Mouse (Mus musculus): Measurements from ENCODE around the gene Thrb.

The Thrb gene

DNA sequence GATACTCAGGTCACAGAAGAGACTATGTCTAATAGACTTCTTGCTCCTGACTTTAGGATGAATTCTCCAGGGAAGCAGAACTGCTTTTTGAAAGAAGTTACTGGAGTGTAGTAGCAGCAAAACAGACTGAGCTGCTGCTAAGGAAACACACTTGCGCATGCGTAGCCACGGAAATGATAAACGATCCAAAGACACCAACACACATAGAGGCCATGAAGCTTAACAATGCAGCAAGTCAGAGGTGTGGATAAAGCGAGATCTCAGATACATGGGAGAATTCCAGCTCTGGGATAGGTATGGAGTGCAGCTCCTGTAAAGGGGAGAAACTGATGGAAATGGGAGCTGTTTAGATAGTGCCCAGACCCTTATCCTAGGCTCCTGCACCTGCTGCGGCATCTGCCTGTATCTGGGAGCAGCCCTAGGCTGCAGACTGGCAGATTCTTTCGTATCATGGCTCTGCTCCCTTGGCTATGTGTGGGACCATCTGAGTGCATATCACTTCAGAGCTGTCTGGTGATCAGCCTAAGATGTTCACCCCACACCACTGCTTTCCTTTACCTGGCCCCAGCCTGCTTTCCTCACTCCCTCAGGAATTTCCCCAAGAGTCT, 53.3 kb downstream of the Thrb start:
- no peak for DNase-seq (ENCODE audit: low spot score)

DNA sequence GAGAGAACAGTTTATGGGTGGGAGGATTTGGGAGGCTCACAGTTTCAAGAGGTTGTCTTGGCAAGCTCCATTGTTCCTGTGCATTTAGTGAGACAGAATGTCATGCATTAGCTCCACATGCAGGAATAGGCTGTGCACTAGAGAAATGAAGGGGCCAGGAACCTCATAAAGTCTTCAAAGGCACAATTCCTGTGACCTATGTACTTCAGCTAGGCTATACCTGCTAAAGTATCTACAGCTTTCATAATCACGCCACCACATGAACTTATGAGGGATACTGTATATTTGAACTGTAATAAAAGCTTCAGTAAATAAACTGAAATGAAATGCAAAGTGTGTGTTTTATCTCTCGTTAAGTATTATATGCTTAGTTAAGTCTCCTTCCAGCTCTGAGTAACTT, 59.4 kb downstream of the Thrb start:
- DNase-seq (ENCODE audit: low spot score): no peak

DNA sequence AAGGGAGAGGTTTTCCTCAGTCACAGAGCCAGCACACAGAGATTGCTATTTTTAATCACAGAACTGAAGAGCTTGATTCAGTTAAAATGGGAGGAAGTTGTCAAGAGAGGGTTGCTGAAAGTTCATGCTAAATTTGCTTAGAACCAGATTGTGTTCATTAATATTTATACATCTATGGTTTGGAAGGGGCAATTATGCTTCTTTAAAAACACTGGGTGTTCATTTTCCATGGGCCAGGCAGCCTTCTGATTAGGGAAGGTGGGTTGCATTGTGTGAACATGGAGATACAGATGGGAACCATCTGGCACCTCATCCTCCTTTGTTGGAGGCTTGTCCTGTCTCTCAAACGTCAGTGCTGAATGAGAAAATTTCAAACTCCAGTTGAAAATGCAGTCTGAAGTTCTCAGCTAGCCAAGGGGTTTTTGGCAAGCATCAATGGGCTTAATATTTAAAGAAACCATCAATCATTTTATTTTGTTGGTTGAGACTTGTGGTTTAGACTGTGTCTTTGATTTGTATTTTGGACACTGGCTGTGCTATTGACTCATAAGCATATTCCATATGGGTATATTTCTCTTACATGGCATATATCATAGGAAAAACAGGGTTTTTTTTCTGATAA, 62.9 kb downstream of the Thrb start:
- DNase-seq (ENCODE audit: low spot score): no peak

DNA sequence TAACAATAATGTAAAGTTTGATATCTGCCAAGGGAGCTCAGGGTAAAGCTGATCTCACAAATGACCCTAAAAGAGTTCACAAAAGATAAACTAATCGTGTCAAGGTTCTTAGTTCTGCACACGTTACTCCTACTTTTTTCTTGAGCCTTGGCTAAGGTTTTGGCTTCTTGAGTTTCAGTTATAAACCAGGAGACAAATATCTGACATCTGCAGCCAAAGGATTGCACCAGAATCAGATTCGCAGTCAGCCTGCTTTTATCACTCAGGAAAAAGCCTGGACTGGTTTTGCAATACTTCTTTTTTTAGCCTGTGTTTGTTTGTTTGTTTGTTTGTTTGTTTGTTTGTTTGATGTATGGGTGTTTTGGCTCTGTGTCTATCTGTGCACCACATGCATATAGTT, 64.5 kb downstream of the Thrb start:
- no peak for DNase-seq (ENCODE audit: low spot score)

DNA sequence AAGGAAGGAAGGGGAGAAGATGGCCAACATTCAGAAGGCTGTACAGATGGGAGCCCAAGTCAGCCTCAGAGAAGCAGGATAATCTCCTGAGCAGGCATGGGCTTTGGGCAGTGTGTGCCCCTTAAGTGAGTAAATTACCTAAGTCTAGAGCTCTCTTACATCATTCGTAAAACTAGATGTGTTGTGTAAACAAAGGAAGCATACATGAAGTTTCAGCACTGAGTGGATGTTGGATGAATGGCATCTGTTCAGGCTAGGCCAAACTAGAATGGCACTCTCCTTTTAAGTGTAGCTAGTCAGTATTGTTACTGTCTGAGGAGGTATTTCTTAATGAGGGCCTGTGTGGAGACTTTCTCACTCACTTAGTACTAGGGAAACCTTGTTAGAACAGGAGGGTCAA, 66.8 kb downstream of the Thrb start:
- DNase-seq (ENCODE audit: low spot score): no peak

DNA sequence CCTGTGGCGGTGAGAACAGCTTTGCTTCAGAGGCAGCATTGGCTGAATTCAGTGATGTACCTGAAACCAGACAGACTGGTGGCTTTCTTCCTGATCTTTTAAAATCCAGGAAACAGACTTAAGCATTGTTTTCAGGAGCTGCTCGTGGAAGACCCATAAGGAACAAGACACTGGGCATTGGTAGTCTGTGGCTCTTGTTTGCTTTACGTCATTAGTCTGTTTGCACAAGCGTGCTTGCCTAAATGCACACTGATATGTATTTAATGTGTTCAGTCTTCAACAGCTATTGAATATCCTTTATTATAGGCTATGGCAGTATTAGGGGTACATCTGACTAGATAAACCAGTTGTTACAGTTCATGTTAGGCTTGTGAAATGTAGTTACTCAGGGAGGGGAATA, 67.8 kb downstream of the Thrb start:
- DNase-seq (ENCODE audit: low spot score): no peak

DNA sequence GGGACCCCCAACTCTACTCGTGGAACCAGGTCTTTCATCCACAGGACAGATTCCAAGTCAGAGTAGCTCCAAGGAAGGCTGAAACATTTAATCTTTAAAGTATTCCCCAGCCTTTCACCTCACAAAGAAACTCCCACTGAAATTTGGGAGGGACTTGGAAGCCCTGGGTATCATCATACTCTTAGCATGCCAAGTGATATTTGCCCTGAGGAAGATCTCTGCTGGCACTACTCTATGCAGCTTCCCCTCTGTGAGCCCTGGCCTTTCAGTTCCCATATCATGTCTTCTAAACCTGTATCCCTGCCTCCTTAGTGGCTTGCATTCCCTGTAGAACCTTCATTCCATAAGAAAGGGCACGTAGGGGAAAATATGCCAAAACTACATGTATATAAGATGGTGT, 68.8 kb downstream of the Thrb start:
- DNase-seq (ENCODE audit: low spot score): no peak

DNA sequence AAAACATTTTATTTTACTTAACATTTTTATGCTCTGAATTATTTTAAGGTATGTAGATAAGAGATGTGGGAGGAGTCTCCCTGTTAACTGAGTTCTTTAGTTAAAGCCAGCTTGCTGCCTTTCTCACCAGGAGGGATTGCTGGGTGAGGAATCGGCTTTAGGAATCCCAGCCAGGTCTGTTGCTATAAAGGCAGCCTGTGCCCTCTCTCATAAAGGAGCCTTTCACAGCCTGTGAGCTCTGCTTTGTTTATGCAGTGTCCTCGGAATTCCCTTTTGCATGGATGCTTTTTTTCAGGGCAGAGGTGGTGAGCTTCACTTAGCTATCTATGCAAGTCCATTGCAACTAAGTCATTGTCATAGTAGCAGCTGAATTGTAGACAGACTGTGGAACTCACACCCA, 71.0 kb downstream of the Thrb start:
- DNase-seq (ENCODE audit: low spot score): no peak

DNA sequence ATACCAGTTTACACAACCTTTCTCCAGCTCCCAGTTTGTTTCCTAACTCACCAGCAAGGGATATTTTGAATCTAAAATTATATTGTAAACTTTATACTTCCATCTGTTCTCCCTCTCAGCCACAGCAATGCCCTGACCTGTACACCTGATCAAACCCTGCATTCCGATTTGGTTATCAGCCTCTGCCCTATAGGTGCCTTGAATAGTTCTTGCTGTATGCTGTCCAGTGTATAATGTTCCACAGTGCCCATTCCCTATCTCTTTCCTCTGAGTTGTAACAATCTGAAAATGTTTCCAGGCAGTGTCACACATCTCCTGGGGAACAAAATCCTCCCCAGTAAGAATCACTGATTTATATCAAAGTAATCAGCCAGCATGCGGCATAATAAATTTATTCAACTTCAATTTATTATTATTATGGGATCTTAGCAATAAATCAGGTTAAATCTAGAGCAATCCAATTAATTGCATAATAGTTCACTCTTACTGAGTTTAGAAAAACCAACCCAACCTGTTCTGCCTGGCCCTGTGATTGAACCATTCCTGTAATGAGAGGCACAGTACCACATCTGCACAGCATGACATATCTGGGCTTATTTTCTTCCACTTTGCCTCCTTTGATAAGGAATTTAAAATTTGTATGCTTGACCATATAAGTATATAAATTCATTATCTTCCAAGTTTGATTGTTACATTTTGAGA, 73.2 kb downstream of the Thrb start:
- no peak for DNase-seq (ENCODE audit: low spot score)

DNA sequence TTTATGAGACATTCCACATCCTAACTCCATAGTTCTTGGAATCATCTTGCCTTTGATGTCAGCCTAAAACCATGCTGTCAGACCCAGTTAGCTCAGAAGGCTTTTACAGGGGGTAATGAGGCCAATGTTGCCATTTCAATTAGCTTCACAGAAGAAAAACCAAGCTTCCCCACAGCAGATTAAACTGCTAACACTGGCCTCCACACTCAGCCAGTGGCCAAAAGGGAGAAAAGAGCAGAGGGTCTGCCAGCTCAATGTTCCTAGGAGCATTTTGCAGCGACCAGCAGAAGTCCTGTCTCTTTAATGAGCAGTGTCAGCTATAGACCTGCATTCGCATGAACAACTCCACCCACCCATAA, 73.7 kb downstream of the Thrb start:
- no peak for DNase-seq (ENCODE audit: low spot score)

DNA sequence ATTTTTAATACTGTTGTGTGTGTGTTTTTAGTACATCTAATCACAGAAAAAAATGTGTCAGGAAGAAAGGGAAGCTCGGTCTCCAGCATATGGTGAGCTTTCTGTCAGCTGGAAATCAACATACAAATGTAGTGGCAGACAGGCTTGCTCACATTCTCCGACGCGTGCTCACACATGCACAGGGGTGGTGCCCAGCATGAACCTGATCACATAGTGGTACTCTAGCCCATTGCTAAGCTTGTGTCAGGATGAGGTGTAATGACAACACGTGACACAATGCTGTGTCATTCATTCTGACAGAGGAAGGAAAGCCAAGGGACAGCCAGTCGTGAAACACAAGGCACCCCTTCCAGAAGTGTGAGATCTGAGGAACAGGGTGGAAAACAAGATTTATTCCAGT, 75.4 kb downstream of the Thrb start:
- DNase-seq (ENCODE audit: low spot score): no peak

DNA sequence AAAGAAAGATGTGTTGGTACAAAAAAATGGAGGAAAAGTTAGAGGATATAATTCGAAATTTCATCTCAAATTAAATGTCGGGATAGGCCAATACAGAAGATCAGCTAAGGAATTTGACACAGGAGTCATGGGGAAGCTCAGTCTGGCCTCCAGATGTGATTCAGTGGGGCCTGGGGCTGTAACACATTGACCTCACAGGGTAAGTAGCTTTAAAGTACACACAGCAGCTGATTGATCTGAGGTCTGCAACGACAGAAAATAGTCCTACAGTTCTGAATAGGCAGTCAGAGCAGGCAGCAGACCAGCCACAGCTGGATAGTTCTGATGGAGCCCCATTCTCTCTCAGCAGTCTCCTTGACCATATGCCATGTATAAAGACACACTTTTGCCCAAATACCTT, 80.8 kb downstream of the Thrb start:
- DNase-seq (ENCODE audit: low spot score): no peak

DNA sequence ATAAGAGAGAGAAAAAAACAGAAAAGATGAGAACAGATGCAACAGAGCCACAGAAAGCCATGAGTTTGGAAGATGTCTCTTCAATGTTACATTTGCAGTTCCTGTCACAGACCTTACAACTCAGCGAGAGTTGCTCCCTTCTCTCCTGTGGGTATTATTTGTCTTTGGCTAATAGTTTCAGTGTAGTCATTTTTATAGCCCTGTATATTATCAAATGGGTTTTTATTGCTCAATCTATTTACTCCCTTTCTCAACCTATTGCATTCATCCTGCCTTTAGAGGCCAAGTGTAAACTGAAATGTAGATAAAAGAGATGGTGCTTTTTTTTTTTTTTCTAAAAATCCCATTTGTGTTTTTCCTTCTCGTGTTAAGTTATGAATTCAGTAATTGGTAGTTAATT, 82.2 kb downstream of the Thrb start:
- DNase-seq (ENCODE audit: low spot score): no peak

DNA sequence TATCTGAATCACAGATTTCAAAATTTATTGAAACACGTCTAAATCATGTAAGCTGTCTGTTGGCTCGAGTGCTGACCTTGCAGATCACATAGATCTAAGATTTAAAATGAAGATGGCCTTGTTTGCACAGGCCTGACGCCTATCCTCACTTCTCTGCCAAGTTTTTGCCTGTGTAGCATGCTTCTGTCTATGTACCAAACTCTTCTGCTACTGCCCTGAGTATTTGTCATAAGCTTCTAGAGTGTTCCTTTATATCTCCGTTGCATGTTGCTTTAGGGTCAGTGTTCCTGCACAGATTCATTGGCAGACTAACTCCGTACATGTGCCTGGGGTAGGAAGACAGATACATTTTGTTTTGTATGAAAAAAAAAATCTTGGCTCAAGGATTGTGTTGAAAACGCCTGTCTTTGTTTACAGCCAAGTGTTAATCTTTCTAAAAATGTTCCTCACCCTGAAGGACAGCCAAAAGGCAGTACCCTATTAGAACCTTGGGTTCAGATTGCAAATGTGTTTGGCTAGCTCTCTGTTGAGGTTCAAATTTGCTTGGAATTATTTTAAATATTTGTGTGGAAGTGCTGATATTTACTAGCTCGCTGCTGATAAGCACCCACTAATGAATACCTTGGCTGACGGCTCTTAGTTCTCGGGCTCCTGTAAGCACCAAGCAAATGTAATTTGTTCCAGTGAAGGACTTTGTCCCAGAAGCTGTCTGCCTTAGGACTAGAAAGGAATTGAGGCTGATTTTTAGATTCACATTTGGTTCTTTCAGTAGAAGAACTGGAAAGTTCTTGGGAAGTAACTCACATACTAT, 83.0 kb downstream of the Thrb start:
- peak; percentile 21 for DNase-seq (ENCODE audit: low spot score)

DNA sequence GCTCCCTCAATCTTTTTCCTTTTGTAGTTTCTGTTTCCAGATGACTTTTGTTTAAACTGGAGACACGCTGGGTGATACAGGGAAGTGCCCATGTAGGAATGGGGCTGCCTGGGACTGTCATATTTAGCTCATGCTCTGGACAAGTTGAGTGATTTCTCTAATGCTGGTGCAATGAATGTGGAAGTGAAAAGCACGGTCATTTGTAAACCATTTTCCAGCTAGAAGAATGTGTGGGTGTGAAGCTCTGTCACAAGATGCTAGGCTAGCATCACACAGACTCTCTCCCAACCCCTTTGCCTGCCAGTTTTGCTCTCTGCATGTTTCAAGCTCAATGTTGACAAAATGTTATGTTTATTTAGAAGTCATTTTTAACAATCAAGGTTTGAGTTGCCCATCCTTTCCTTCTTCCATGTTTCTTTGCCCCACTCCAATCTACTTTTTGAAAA, 83.7 kb downstream of the Thrb start:
- no peak for DNase-seq (ENCODE audit: low spot score)

DNA sequence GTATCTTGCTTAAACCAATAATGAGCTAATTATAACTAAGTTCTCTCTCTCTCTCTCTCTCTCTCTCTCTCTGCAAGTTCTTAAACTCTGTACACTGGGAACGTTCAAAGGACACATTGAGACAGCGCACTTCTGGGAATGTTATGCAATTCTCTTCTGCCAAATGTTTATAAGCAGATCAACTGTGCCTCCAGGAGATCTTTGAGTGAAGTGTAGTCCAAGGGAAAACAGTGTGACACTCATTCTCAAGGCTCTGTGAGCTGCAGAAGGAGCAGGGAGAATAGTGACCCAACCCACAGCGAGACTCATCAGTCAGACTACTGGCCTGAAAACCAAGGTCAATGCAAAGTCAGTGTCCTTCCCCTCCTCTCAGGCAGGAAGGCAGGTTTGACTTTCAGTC, 87.9 kb downstream of the Thrb start:
- no peak for DNase-seq (ENCODE audit: low spot score)

DNA sequence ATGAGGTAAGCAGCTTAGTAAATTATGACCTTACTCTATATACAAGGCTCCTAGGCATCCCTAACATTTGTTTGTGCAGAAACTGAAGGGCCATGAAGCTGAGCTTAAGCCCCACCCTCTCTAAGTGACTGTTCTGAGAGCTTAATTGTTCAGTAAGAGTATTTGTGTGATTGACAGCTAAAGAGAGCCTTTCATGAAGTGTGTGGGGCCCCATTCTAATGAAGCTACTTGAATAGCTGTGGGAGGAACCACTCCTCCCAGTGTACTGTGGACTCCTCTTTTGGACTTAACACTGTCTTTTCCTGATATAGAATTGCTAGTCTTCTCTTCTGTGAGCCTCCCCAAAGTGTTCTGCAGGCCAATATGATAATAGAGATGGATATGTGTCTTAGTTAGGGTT, 88.9 kb downstream of the Thrb start:
- DNase-seq (ENCODE audit: low spot score): no peak

DNA sequence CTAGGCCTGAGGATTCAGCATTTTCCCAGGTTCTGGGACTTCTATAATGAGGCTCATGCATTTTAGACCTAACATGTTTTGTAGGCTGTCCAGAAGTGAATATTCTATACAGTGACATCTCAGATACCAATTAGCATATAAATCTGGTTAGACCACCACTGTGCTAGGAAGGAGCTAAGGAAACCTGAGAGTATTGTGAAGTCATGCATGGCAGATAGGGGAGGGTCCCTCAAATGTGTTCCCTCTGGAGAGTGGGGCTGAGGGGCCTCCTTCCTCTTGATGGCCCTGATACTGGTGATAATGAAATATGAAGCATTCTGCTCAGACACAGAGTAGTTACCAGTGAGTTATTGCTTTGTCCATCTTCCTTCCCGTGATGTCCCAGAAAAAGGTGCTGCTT, 91.8 kb downstream of the Thrb start:
- DNase-seq (ENCODE audit: low spot score): no peak

DNA sequence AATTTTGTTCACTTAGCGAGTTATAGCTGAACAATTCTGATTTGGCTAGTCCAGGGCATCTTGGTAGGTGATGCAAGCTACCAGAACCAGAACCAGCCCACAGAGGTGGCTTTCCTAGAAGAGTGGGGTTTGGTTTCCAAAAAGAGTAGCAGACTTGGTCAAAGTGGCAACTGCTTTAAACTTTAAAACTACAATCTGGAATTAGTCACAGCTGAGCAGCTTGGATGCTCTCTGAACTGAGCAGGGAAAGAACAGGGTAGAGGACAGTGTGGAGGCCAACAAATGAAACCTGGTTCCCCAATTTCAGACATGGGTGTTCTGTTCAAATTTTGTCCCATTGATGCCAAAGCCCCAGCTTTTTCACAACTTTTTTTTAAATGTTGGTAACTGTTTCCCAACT, 93.4 kb downstream of the Thrb start:
- no peak for DNase-seq (ENCODE audit: low spot score)

DNA sequence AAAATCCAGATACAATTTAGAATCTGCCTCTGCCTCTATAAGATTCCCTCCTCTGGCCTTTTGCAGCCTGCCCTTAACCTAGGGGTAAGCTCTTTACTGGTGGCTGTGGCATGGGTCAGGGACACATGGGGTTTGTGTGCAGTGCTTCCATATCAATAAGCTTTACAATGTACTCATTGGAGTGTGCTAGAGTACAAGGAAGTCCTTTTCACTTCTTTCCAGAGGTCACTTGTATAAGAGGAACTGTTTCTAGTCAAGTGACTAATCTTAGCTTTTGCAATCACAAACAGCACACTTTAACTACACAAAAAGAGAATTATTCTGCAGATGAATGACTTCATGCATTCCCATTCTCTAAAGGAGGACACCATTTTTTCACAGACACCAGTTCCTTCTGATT, 96.7 kb downstream of the Thrb start:
- no peak for DNase-seq (ENCODE audit: low spot score)

DNA sequence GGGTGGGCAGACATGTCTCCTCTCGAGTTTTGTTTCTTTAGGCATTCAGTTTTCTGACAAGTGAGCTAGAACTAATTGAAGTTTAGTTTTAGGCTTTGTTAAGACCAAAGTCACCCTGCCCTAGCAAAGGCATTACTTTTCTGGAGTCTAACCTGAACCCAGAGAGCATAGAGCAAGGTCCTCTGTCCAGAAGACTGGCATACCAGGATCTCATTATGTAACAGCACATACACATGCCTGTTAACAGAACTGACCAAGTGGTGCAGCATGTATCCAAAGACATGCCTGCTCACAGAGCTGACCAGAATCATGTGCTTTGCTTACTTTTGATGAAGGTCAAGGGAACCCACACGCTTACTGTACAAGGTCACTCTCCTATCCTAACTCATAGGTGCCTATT, 107.9 kb downstream of the Thrb start:
- no peak for DNase-seq (ENCODE audit: low spot score)

DNA sequence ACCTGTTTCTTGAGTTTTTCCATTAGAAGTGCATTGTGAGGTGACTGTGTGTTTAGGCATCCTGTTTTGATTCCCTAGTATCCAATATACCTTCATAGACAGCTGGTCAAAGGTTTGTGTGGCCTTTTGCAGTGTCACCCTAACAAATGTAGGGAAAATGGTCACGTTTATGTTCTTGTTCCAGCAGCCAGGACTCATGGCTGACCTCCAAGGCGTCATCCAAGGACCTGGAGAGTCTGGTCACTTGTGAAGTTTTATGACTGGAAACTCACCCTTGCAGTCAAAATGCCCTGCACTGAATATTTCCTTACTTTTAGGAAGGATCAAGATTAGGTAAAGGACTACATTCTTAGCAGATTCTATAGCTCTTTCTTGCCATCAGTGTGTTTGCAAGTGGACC, 114.3 kb downstream of the Thrb start:
- no peak for DNase-seq (ENCODE audit: low spot score)

DNA sequence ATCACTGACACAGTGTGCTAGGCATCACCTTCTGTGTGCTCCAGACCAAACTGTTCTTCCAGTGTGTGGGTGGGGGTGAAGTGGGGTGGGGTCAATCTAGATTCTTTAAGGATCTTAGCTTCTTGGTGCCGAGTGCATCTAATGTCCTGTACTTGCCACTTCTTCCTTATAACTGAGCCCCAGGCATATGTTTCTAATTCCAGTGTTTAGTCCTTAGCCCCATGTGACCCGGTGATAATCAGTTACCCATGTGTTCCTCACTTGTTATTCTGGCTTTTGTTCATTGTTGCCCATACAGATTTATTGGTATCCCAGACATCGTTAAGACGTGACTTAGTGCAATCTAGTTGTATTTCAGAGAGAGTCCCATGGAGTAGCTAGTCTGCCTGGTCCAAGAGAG, 121.9 kb downstream of the Thrb start:
- no peak for DNase-seq (ENCODE audit: low spot score)
